9 mouse cellular contexts compared by ENCODE assay signal in the genomic region with DNA sequence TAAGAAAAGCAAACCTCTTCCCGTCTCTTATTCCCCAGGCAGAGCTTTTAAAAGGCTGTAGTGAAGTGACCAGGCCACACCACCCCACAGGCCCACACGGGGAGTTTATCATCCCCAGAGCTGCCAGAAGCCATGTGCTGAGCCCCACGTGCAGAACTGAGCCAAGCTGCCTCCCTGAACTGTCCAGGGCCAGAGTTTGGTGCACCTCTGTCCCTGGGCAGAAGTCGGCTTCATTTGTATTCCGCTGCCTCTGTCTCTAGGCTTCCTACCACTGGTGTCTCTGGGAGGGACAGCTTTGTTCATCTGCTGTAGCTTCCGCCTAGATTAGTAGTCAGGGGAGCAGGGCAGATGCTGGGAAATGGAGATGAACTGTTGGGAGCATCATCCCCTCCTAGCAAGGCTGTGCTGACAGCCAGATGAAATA.
DNase-seq lines count a peak whose midpoint lies in the region; ATAC-seq lines count a peak whose summit lies in the region.
"Had no signal": no experiment of that assay in that cellular context is flagged by ENCODE, and none has a peak within 500 bp of the region (broad histone marks: within the 10 kb centered on the region; RNA-seq: fewer than 3 reads in every experiment).

No protein-coding gene starts in this region.

- H3K36me3 ChIP-seq in forebrain, embryonic 10.5 days (replicated peaks), result peaks cover 40% of the 10 kb centered on the region
- H3K36me3 ChIP-seq in limb, embryonic 11.5 days (ENCODE audit: control insufficient read depth, insufficient read depth, low read length), result no peaks in the 10 kb centered on the region

- H3K9ac ChIP-seq in limb, embryonic 11.5 days (ENCODE audit: low read length), result no peak overlapping the region; the same call in 1 of the 2 replicates

- peak; percentile 91 for DNase-seq in heart, adult 11 months
- DNase-seq in heart, adult 9 months (ENCODE audit: low spot score in 2 of 2), result no peak
- DNase-seq in MN1 (ENCODE audit: low spot score), result peak; percentile 70
- peak; percentile 42 for DNase-seq in forebrain, embryonic 10.5 days (ENCODE audit: extremely low spot score, low spot score)
- DNase-seq in limb, embryonic 11.5 days (ENCODE audit: low spot score), result no peak
- DNase-seq in left cerebral cortex, postnatal 36 days (ENCODE audit: low spot score in 2 of 2), result no peak
- DNase-seq in right cerebral cortex, postnatal 14 days, result no peak
- DNase-seq: lung, adult 18-20 months had no signal

- peaks cover 54% of the 10 kb centered on the region for H3K27me3 ChIP-seq in forebrain, embryonic 10.5 days (ENCODE audit: poor library complexity, severe bottlenecking)
- H3K27me3 ChIP-seq in limb, embryonic 11.5 days (ENCODE audit: control insufficient read depth, insufficient read depth, low read length), result no peaks in the 10 kb centered on the region

- 0 out of 2 replicates have a peak overlapping the region, but pooled peaks have one; percentile 10 for H3K4me3 ChIP-seq in forebrain, embryonic 10.5 days
- H3K4me3 ChIP-seq in limb, embryonic 11.5 days (ENCODE audit: low read depth, low read length), result no peak overlapping the region

- no peak for ATAC-seq in limb, embryonic 11.5 days (ENCODE audit: insufficient number of reproducible peaks, low FRiP score, low TSS enrichment, low read depth)
- no peak for ATAC-seq in erythroid progenitor cell, adult 5-6 weeks (replicated peaks; ENCODE audit: low FRiP score, poor library complexity, severe bottlenecking)

- H3K4me1 ChIP-seq in forebrain, embryonic 10.5 days, result peaks cover 67% of the 10 kb centered on the region
- peaks cover 51% of the 10 kb centered on the region for H3K4me1 ChIP-seq in limb, embryonic 11.5 days (ENCODE audit: control insufficient read depth, insufficient read depth, low read length)

- peak overlapping the region; percentile 88 for H3K27ac ChIP-seq in forebrain, embryonic 10.5 days
- H3K27ac ChIP-seq in limb, embryonic 11.5 days (replicated peaks; ENCODE audit: low read depth, low read length), result peak overlapping the region; percentile 43; the same call in 1 of the 2 replicates

- 21% methylated on average over 6 of the region's 6 CpGs for WGBS in forebrain, embryonic 10.5 days
- WGBS in limb, embryonic 11.5 days, result 52% methylated on average over 6 of the region's 6 CpGs

- no peaks in the 10 kb centered on the region for H3K9me3 ChIP-seq in forebrain, embryonic 10.5 days
- no peaks in the 10 kb centered on the region for H3K9me3 ChIP-seq in limb, embryonic 11.5 days (ENCODE audit: control insufficient read depth, low read length)

- intact Hi-C loops in left cerebral cortex, postnatal 36 days (cut with DNase I), result no loop called here

- no peak overlapping the region for H3K4me2 ChIP-seq in limb, embryonic 11.5 days (ENCODE audit: low read depth, severe bottlenecking)

Comparison
In these comparisons a context has a peak if more than half of its experiments do, and no peak if none do; other contexts are left out.
1. DNase-seq: peak in heart, adult 11 months (single experiment), MN1 (single experiment) and forebrain, embryonic 10.5 days (single experiment); none in heart, adult 9 months (0 of 2), limb, embryonic 11.5 days (single experiment), left cerebral cortex, postnatal 36 days (0 of 2) and right cerebral cortex, postnatal 14 days (single experiment).